Comparison of ENCODE assay signal across 10 mouse cellular contexts in the genomic region with DNA sequence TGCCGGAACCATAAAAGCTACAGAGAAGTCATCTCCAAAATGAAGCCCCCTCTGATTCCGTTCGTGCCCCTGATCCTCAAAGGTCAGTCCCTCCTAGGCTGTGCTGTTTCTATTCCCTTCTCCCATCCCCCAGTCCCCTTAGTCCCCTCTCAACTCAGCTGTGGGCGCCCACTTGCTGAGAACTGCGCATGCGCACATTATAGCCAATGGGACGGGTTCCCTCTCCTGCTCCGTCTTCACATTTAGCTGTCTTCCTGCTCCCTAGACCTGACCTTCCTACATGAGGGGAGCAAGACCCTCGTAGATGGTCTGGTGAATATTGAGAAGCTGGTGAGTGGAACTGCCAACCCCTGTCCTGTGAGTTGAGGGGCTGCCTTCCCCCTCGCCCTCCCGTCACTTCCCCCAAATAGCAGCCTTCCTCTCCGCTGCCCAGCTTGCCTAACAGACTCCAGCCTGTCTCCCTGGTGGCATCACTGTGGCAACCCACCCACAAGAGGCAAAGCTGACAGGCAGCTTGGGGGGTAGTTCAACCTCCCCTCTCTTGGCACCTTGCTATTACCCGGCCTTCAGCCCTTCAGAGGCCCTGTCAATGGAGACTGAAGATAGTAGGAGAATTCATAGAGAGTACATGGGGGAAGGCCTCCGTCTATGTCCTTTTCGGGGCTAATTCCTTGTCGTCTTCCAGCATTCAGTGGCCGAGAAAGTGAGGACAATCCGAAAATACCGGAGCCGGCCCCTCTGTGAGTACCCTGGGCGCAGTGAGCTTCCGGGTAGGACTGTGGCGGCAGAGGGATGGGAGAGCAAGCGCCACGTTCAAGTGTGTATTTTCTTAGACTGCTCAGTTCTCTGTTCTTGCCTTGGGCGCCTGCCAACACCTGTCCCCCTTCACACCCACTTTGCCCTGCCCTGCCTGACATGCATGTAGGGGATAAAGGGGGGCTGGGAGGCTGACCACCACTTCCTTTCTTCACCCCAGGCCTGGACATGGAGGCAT. TPM values are rescaled to one million over a fixed set of nuclear protein-coding genes. Genes with fewer than 3 reads are reported as not detected.
DNase-seq lines count a peak whose midpoint lies in the region; ATAC-seq and TF ChIP-seq lines count a peak whose summit lies in the region.
"Had no signal": no experiment of that assay in that cellular context is flagged by ENCODE, and none has a peak within 500 bp of the region (broad histone marks: within the 10 kb centered on the region; RNA-seq: fewer than 3 reads in every experiment).

No protein-coding gene starts in this region.

- H3K27me3 ChIP-seq in embryonic facial prominence, embryonic 10.5 days (replicated peaks; ENCODE audit: low read depth, poor library complexity, severe bottlenecking) = peaks cover 31% of the 10 kb centered on the region
- no peaks in the 10 kb centered on the region for H3K27me3 ChIP-seq in hindbrain, embryonic 16.5 days (replicated peaks; ENCODE audit: control insufficient read depth, insufficient read depth, low read length)
- no peaks in the 10 kb centered on the region for H3K27me3 ChIP-seq in neural tube, embryonic 14.5 days (ENCODE audit: control insufficient read depth, insufficient read depth, low read length)

- H3K9me3 ChIP-seq in embryonic facial prominence, embryonic 10.5 days = no peaks in the 10 kb centered on the region
- no peaks in the 10 kb centered on the region for H3K9me3 ChIP-seq in hindbrain, embryonic 16.5 days (ENCODE audit: control insufficient read depth, low read length)
- H3K9me3 ChIP-seq in neural tube, embryonic 14.5 days (ENCODE audit: control insufficient read depth, low read length) = no peaks in the 10 kb centered on the region

- intact Hi-C loops in left cerebral cortex, adult 2 months (cut with DNase I) = no loop called here
- intact Hi-C loops in left cerebral cortex, postnatal 14 days (cut with DNase I) = no loop called here

- DNase-seq in left cerebral cortex, adult 2 months (ENCODE audit: extremely low spot score in 1 of 2, low spot score in 2 of 2) = no peak
- no peak for DNase-seq in left cerebral cortex, postnatal 14 days (ENCODE audit: low spot score in 2 of 2)
- peak; percentile 49 for DNase-seq in embryonic facial prominence, embryonic 10.5 days (ENCODE audit: low spot score)
- DNase-seq in urinary bladder, adult 2 months (ENCODE audit: low spot score) = no peak
- DNase-seq in adrenal gland, adult 2 months = no peak
- DNase-seq in heart, adult 9 months (ENCODE audit: low spot score in 2 of 2) = no peak
- DNase-seq: cerebellum, adult 8-10 months; heart, postnatal 36 days had no signal

- H3K9ac ChIP-seq in hindbrain, embryonic 16.5 days (ENCODE audit: low read depth, low read length) = peak overlapping the region; percentile 15
- no peak overlapping the region for H3K9ac ChIP-seq in neural tube, embryonic 14.5 days (replicated peaks; ENCODE audit: low read depth, low read length)

- TF ChIP-seq CTCF in left cerebral cortex, adult 2 months (IDR thresholded peaks at IDR 0.05) = no peak

- peak overlapping the region; percentile 54 for H3K4me2 ChIP-seq in hindbrain, embryonic 16.5 days (ENCODE audit: low read length)
- H3K4me2 ChIP-seq in neural tube, embryonic 14.5 days (ENCODE audit: low read depth, low read length) = peak overlapping the region; percentile 37

- peaks cover 38% of the 10 kb centered on the region for H3K4me1 ChIP-seq in embryonic facial prominence, embryonic 10.5 days
- peaks cover 10% of the 10 kb centered on the region for H3K4me1 ChIP-seq in hindbrain, embryonic 16.5 days (ENCODE audit: control insufficient read depth, insufficient read depth, low read depth, low read length)
- peaks cover 7% of the 10 kb centered on the region for H3K4me1 ChIP-seq in neural tube, embryonic 14.5 days (ENCODE audit: control insufficient read depth, insufficient read depth, low read length)

- ATAC-seq in hindbrain, embryonic 16.5 days = peak; percentile 70
- peak; percentile 76 for ATAC-seq in neural tube, embryonic 14.5 days (ENCODE audit: low read depth)

- peak overlapping the region; percentile 36 for H3K27ac ChIP-seq in left cerebral cortex, adult 2 months
- peak overlapping the region; percentile 57 for H3K27ac ChIP-seq in embryonic facial prominence, embryonic 10.5 days (replicated peaks)
- 0 out of 2 replicates have a peak overlapping the region, but pooled peaks have one; percentile 24 for H3K27ac ChIP-seq in hindbrain, embryonic 16.5 days (ENCODE audit: low read depth, low read length)
- no peak overlapping the region for H3K27ac ChIP-seq in neural tube, embryonic 14.5 days (ENCODE audit: low read depth, low read length)

- 67% methylated on average over 26 of the region's 26 CpGs for WGBS in embryonic facial prominence, embryonic 10.5 days
- WGBS in hindbrain, embryonic 16.5 days = 48% methylated on average over 26 of the region's 26 CpGs
- WGBS in neural tube, embryonic 14.5 days = 53% methylated on average over 26 of the region's 26 CpGs

- H3K4me3 ChIP-seq in left cerebral cortex, adult 2 months = no peak overlapping the region
- H3K4me3 ChIP-seq in embryonic facial prominence, embryonic 10.5 days = peak overlapping the region; percentile 31; the same call in 1 of the 2 replicates
- H3K4me3 ChIP-seq in hindbrain, embryonic 16.5 days (ENCODE audit: low read length) = peak overlapping the region; percentile 25
- H3K4me3 ChIP-seq in neural tube, embryonic 14.5 days (ENCODE audit: low read depth, low read length) = peak overlapping the region; percentile 2; the same call in 1 of the 2 replicates

- H3K36me3 ChIP-seq in embryonic facial prominence, embryonic 10.5 days (replicated peaks) = no peaks in the 10 kb centered on the region
- H3K36me3 ChIP-seq in hindbrain, embryonic 16.5 days (ENCODE audit: control insufficient read depth, insufficient read depth, low read length) = peaks cover 5% of the 10 kb centered on the region; the same call in 1 of the 2 replicates
- H3K36me3 ChIP-seq in neural tube, embryonic 14.5 days (ENCODE audit: control insufficient read depth, insufficient read depth, low read length) = no peaks in the 10 kb centered on the region

RNA-seq across cellular contexts. Expression of a gene that starts 13.0 kb away (rescaled TPM):
- 10 to 100 TPM; 72.7 to 73.9 TPM for total RNA-seq in left cerebral cortex, adult 2 months (2021)
- total RNA-seq in left cerebral cortex, postnatal 14 days (2021) = 10 to 100 TPM; 45.5 to 45.9 TPM
- polyA plus RNA-seq in embryonic facial prominence, embryonic 10.5 days (2016; fragmentation: Nextera tagmentation; extraction: Ambion mirVana) = 5.0 and 5.4 TPM in 2 replicates
- polyA plus RNA-seq in hindbrain, embryonic 16.5 days (2015; fragmentation: Nextera tagmentation; extraction: Ambion mirVana) = 4.1 and 4.2 TPM in 2 replicates
- 5.2 and 5.7 TPM in 2 replicates for polyA plus RNA-seq in neural tube, embryonic 14.5 days (2014; fragmentation: Nextera tagmentation; extraction: Ambion mirVana)
- polyA plus RNA-seq in urinary bladder, adult 2 months (2012; rRNA removed) = 19.2 and 26.0 TPM in 2 replicates
- 10 to 100 TPM; 15.6 to 23.7 TPM for total RNA-seq in adrenal gland, adult 2 months (2021)
- 8.9 and 13.4 TPM in 2 replicates for polyA plus RNA-seq in adrenal gland, adult 2 months (2012; rRNA removed)

RNA-seq across cellular contexts. Expression of a gene that starts 13.8 kb away (rescaled TPM):
- total RNA-seq in left cerebral cortex, adult 2 months (2021) = 100 to 1,000 TPM; 144 to 153 TPM
- total RNA-seq in left cerebral cortex, postnatal 14 days (2021) = 100 to 1,000 TPM; 141 to 143 TPM
- polyA plus RNA-seq in embryonic facial prominence, embryonic 10.5 days (2016; fragmentation: Nextera tagmentation; extraction: Ambion mirVana) = 1.4 and 1.8 TPM in 2 replicates
- 11.6 and 13.0 TPM in 2 replicates for polyA plus RNA-seq in hindbrain, embryonic 16.5 days (2015; fragmentation: Nextera tagmentation; extraction: Ambion mirVana)
- 13.9 and 18.6 TPM in 2 replicates for polyA plus RNA-seq in neural tube, embryonic 14.5 days (2014; fragmentation: Nextera tagmentation; extraction: Ambion mirVana)
- polyA plus RNA-seq in urinary bladder, adult 2 months (2012; rRNA removed) = 56.6 and 66.4 TPM in 2 replicates
- total RNA-seq in adrenal gland, adult 2 months (2021) = under 1 TPM; 0.29 to 0.79 TPM
- polyA plus RNA-seq in adrenal gland, adult 2 months (2012; rRNA removed) = 1.5 and 1.9 TPM in 2 replicates

RNA-seq across cellular contexts. Expression of a gene that starts 45.7 kb away (rescaled TPM):
- total RNA-seq in left cerebral cortex, adult 2 months (2021) = 10 to 100 TPM; 53.0 to 57.6 TPM
- total RNA-seq in left cerebral cortex, postnatal 14 days (2021) = 10 to 100 TPM; 53.1 to 54.6 TPM
- polyA plus RNA-seq in embryonic facial prominence, embryonic 10.5 days (2016; fragmentation: Nextera tagmentation; extraction: Ambion mirVana) = 47.5 and 48.3 TPM in 2 replicates
- polyA plus RNA-seq in hindbrain, embryonic 16.5 days (2015; fragmentation: Nextera tagmentation; extraction: Ambion mirVana) = 41.7 and 49.2 TPM in 2 replicates
- polyA plus RNA-seq in neural tube, embryonic 14.5 days (2014; fragmentation: Nextera tagmentation; extraction: Ambion mirVana) = 47.9 and 54.1 TPM in 2 replicates
- 24.7 and 29.5 TPM in 2 replicates for polyA plus RNA-seq in urinary bladder, adult 2 months (2012; rRNA removed)
- 10 to 100 TPM; 30.0 to 32.3 TPM for total RNA-seq in adrenal gland, adult 2 months (2021)
- 27.9 and 30.2 TPM in 2 replicates for polyA plus RNA-seq in adrenal gland, adult 2 months (2012; rRNA removed)

RNA-seq across cellular contexts. Expression of a gene that starts 55.1 kb away (rescaled TPM):
- 100 to 1,000 TPM; 178 to 192 TPM for total RNA-seq in left cerebral cortex, adult 2 months (2021)
- 100 to 1,000 TPM; 168 to 170 TPM for total RNA-seq in left cerebral cortex, postnatal 14 days (2021)
- 23.4 and 23.5 TPM in 2 replicates for polyA plus RNA-seq in embryonic facial prominence, embryonic 10.5 days (2016; fragmentation: Nextera tagmentation; extraction: Ambion mirVana)
- 28.2 and 28.6 TPM in 2 replicates for polyA plus RNA-seq in hindbrain, embryonic 16.5 days (2015; fragmentation: Nextera tagmentation; extraction: Ambion mirVana)
- 24.2 and 26.9 TPM in 2 replicates for polyA plus RNA-seq in neural tube, embryonic 14.5 days (2014; fragmentation: Nextera tagmentation; extraction: Ambion mirVana)
- polyA plus RNA-seq in urinary bladder, adult 2 months (2012; rRNA removed) = 57.0 and 58.7 TPM in 2 replicates
- total RNA-seq in adrenal gland, adult 2 months (2021) = 10 to 100 TPM; 80.9 to 98.0 TPM
- 63.2 and 65.0 TPM in 2 replicates for polyA plus RNA-seq in adrenal gland, adult 2 months (2012; rRNA removed)

RNA-seq across cellular contexts. Expression of a gene that starts 57.2 kb away (rescaled TPM):
- under 1 TPM; 0.35 to 0.36 TPM for total RNA-seq in left cerebral cortex, adult 2 months (2021)
- under 1 TPM; 0.47 to 0.57 TPM for total RNA-seq in left cerebral cortex, postnatal 14 days (2021)
- polyA plus RNA-seq in embryonic facial prominence, embryonic 10.5 days (2016; fragmentation: Nextera tagmentation; extraction: Ambion mirVana) = 65.1 and 69.1 TPM in 2 replicates
- 4.6 and 6.3 TPM in 2 replicates for polyA plus RNA-seq in hindbrain, embryonic 16.5 days (2015; fragmentation: Nextera tagmentation; extraction: Ambion mirVana)
- polyA plus RNA-seq in neural tube, embryonic 14.5 days (2014; fragmentation: Nextera tagmentation; extraction: Ambion mirVana) = 2.1 and 2.8 TPM in 2 replicates
- polyA plus RNA-seq in urinary bladder, adult 2 months (2012; rRNA removed) = 2.7 and 3.8 TPM in 2 replicates
- under 1 TPM; 0.48 to 0.86 TPM for total RNA-seq in adrenal gland, adult 2 months (2021)
- polyA plus RNA-seq in adrenal gland, adult 2 months (2012; rRNA removed) = 0.07 and 0.08 TPM in 2 replicates
